Mouse (Mus musculus): ENCODE data around the gene Gm10521. TPM values are rescaled to one million over a fixed set of nuclear protein-coding genes. Genes with fewer than 3 reads are reported as not detected.

Gene Gm10521
- polyA plus RNA-seq, 1 experiment from 2014 or later: 0.07 TPM

DNA sequence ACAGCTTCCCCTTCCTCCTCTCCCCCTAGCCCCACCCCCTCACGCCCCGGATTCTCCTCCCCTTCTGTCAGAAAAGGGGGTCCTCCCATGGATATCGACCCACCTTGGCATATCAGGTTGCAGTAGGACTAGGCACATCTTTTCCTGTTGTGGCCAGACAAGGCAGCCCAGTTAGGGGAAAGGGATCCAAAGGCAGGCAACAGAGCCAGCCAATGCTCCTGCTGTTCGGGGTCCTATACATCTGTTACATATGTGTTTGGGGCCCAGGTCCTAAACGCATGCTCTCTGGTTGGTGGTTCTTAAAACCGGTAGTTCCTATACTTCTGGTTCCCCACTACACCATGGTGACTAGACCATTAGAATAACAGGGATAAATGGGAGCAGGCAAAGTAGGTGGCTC lies 45.2 kb downstream of the Gm10521 start:
- Histone ChIP-seq H3K36me3 (replicated peaks; ENCODE audit: insufficient read depth, low read length) (no peaks in the 10 kb centered on the region), H3K4me2 (ENCODE audit: low read depth, low read length) (no peak overlapping the region), H3K9ac (replicated peaks) (no peak overlapping the region), H3K4me1 (ENCODE audit: insufficient read depth) (no peaks in the 10 kb centered on the region), H3K27ac (ENCODE audit: low read depth) (no peak overlapping the region), H3K9me3 (ENCODE audit: low read length) (no peaks in the 10 kb centered on the region), H3K4me3 (ENCODE audit: low read depth, low read length) (no peak overlapping the region), H3K27me3 (ENCODE audit: insufficient read depth, low read length) (no peaks in the 10 kb centered on the region)
- 58% methylated on average over 6 of the region's 6 CpGs for WGBS (ENCODE audit: insufficient replicate concordance)
- ATAC-seq (no peak), DNase-seq (no peak)
- no peak for TF ChIP-seq CTCF (IDR thresholded peaks at IDR 0.05; ENCODE audit: low read depth)
- TF ChIP-seq EP300 (IDR thresholded peaks at IDR 0.05; ENCODE audit: low read depth): no peak

DNA sequence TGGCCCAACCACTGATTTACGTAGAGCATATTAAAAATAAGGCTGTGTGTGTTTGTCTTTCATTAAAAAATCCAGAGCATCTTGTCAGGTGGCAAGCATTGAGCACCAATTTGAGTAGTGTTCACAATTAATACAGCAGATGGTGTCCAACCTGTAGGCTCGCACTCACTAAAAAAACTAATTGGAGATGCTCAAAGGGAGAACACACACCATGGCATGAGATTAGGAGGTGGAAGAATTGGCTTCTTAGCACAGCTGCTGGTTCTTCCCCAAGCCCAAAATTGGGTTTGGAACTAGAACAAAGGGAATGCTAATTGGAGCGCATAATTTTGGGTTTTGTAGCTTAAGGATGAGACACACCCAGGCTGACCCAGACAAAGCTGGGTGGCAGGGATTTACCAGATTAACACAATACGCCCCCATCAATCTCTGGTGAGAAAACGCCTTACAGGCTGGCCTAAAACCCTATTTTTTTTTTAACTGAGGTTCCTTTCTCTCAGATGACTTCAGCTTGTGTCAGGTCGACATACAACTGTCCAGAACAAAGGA lies 51.1 kb downstream of the Gm10521 start:
- H3K36me3 ChIP-seq (replicated peaks; ENCODE audit: insufficient read depth, low read length): no peaks in the 10 kb centered on the region
- no peak overlapping the region for H3K4me2 ChIP-seq (ENCODE audit: low read depth, low read length)
- no peaks in the 10 kb centered on the region for H3K9me3 ChIP-seq (ENCODE audit: low read length)
- no peak overlapping the region for H3K27ac ChIP-seq (ENCODE audit: low read depth)
- TF ChIP-seq EP300 (IDR thresholded peaks at IDR 0.05; ENCODE audit: low read depth): no peak
- TF ChIP-seq CTCF (IDR thresholded peaks at IDR 0.05; ENCODE audit: low read depth): no peak
- H3K4me1 ChIP-seq (ENCODE audit: insufficient read depth): no peaks in the 10 kb centered on the region
- DNase-seq (no peak), ATAC-seq (no peak)
- no peaks in the 10 kb centered on the region for H3K27me3 ChIP-seq (ENCODE audit: insufficient read depth, low read length)
- no peak overlapping the region for H3K4me3 ChIP-seq (ENCODE audit: low read depth, low read length)
- WGBS (ENCODE audit: insufficient replicate concordance): 66% methylated on average over 6 of the region's 6 CpGs
- H3K9ac ChIP-seq (replicated peaks): no peak overlapping the region

Other genes starting within 250 kb of the Gm10521 start
- 5.7 and 6.1 TPM in 2 replicates for gene Slamf7, start 242.6 kb upstream of the Gm10521 start, polyA plus RNA-seq (2015; fragmentation: Nextera tagmentation; extraction: Ambion mirVana)
- gene Cd48, start 213.7 kb upstream of the Gm10521 start, polyA plus RNA-seq (2015; fragmentation: Nextera tagmentation; extraction: Ambion mirVana): 17.2 and 17.9 TPM in 2 replicates
- gene Slamf1, start 128.5 kb upstream of the Gm10521 start, polyA plus RNA-seq (2015; fragmentation: Nextera tagmentation; extraction: Ambion mirVana): 2.4 and 2.5 TPM in 2 replicates
- gene Cd84, start 56.0 kb upstream of the Gm10521 start, polyA plus RNA-seq (2015; fragmentation: Nextera tagmentation; extraction: Ambion mirVana): 10.8 and 11.2 TPM in 2 replicates
- 6.8 and 7.2 TPM in 2 replicates for gene Slamf6, start 21.9 kb downstream of the Gm10521 start, polyA plus RNA-seq (2015; fragmentation: Nextera tagmentation; extraction: Ambion mirVana)
- gene Vangl2, start 132.8 kb downstream of the Gm10521 start, polyA plus RNA-seq (2015; fragmentation: Nextera tagmentation; extraction: Ambion mirVana): 0.71 and 0.78 TPM in 2 replicates
- gene Nhlh1, start 161.9 kb downstream of the Gm10521 start, polyA plus RNA-seq (2015; fragmentation: Nextera tagmentation; extraction: Ambion mirVana): not detected in 2 replicates
- 50.2 and 55.4 TPM in 2 replicates for gene Copa, start 186.9 kb downstream of the Gm10521 start, polyA plus RNA-seq (2015; fragmentation: Nextera tagmentation; extraction: Ambion mirVana)
- gene Ncstn, start 187.1 kb downstream of the Gm10521 start, polyA plus RNA-seq (2015; fragmentation: Nextera tagmentation; extraction: Ambion mirVana): 36.7 and 41.8 TPM in 2 replicates
- 85.9 and 91.7 TPM in 2 replicates for gene Pex19, start 231.1 kb downstream of the Gm10521 start, polyA plus RNA-seq (2015; fragmentation: Nextera tagmentation; extraction: Ambion mirVana)

Data from liver, postnatal 0 days (tissue).